Mouse (Mus musculus) E14TG2a.4 (cell line): ENCODE measurements around the gene Madd.

ENCODE experiments used
- H3K27me3 ChIP-seq: 2 replicates; pipeline ENCODE4 v1.6.1; 2014; ENCODE audit warnings: low read length, control low read depth; ENCODE audit not compliant: insufficient read depth
- H3K36me3 ChIP-seq: 2 replicates; pipeline ENCODE4 v1.6.1; 2014; ENCODE audit warnings: low read length, control low read depth; ENCODE audit not compliant: insufficient read depth
- H3K4me1 ChIP-seq: replicated peaks from 2 replicates; pipeline ENCODE4 v1.6.1; 2014; ENCODE audit warnings: low read depth, low read length, control low read depth
- H3K4me3 ChIP-seq: replicated peaks from 2 replicates; pipeline ENCODE4 v1.5.1; 2014; ENCODE audit warnings: mild to moderate bottlenecking, low read length
- H3K9me3 ChIP-seq: 2 replicates; pipeline ENCODE4 v1.6.1; 2014; ENCODE audit warnings: low read length, control low read depth
- CTCF ChIP-seq: conservative IDR thresholded peaks from 2 replicates; pipeline ENCODE4 v1.5.1; 2014; ENCODE audit warnings: low read length
- NANOG ChIP-seq: IDR thresholded peaks from 2 replicates; pipeline ENCODE4 v1.6.1; 2014; ENCODE audit warnings: borderline replicate concordance, low read length, mixed read lengths
- POU5F1 ChIP-seq: IDR thresholded peaks from 2 replicates; pipeline ENCODE4 v1.6.1; 2014; ENCODE audit warnings: low read length, borderline replicate concordance

Madd gene

GRCm38 (mm10) chr2:91183711-91184405, at the start of gene Madd:
Gene Madd, minus strand, starts transcription at chr2:91183837.
- Histone ChIP-seq H3K27me3 (peaks cover 20% of the 10 kb centered on the region), H3K9me3 (no peaks in the 10 kb centered on the region), H3K36me3 (no peaks in the 10 kb centered on the region), H3K4me3 (peak within 1 kb of the TSS; percentile 98), H3K4me1 (peaks cover 19% of the 10 kb centered on the region)
- TF ChIP-seq POU5F1 (no peak), CTCF (no peak), NANOG (no peak)

GRCm38 (mm10) chr2:91229735-91230134, 46.1 kb upstream of the Madd start:
- no peak overlapping the region for H3K4me3 ChIP-seq
- peaks cover 16% of the 10 kb centered on the region for H3K36me3 ChIP-seq
- H3K27me3 ChIP-seq = no peaks in the 10 kb centered on the region
- no peaks in the 10 kb centered on the region for H3K9me3 ChIP-seq
- TF ChIP-seq CTCF = no peak
- TF ChIP-seq NANOG = no peak
- no peak for TF ChIP-seq POU5F1
- no peaks in the 10 kb centered on the region for H3K4me1 ChIP-seq

GRCm38 (mm10) chr2:91223614-91224013, 40.0 kb upstream of the Madd start:
- Histone ChIP-seq H3K27me3 (no peaks in the 10 kb centered on the region), H3K9me3 (no peaks in the 10 kb centered on the region), H3K36me3 (no peaks in the 10 kb centered on the region), H3K4me1 (peaks cover 9% of the 10 kb centered on the region; the same call in 1 of the 2 replicates), H3K4me3 (no peak overlapping the region)
- TF ChIP-seq NANOG = no peak
- no peak for TF ChIP-seq CTCF
- TF ChIP-seq POU5F1 = no peak

- no peaks in the 10 kb centered on the region for H3K27me3 ChIP-seq
- H3K4me3 ChIP-seq = no peak overlapping the region
- H3K9me3 ChIP-seq = no peaks in the 10 kb centered on the region
- peaks cover 16% of the 10 kb centered on the region for H3K4me1 ChIP-seq
- H3K36me3 ChIP-seq = peaks cover 15% of the 10 kb centered on the region
- TF ChIP-seq CTCF (no peak), POU5F1 (no peak), NANOG (no peak)
Observed at GRCm38 (mm10) chr2:91220501-91220900, 36.9 kb upstream of the Madd start.

- H3K36me3 ChIP-seq = peaks cover 44% of the 10 kb centered on the region
- H3K4me1 ChIP-seq = peaks cover 16% of the 10 kb centered on the region
- no peaks in the 10 kb centered on the region for H3K27me3 ChIP-seq
- TF ChIP-seq NANOG (no peak), CTCF (no peak), POU5F1 (no peak)
- no peaks in the 10 kb centered on the region for H3K9me3 ChIP-seq
- no peak overlapping the region for H3K4me3 ChIP-seq
Observed at GRCm38 (mm10) chr2:91217032-91217431, 33.4 kb upstream of the Madd start.

GRCm38 (mm10) chr2:91213311-91213710, 29.7 kb upstream of the Madd start:
- no peaks in the 10 kb centered on the region for H3K9me3 ChIP-seq
- TF ChIP-seq CTCF = no peak
- TF ChIP-seq NANOG = no peak
- TF ChIP-seq POU5F1 = no peak
- no peak overlapping the region for H3K4me3 ChIP-seq
- peaks cover 80% of the 10 kb centered on the region for H3K36me3 ChIP-seq
- H3K27me3 ChIP-seq = no peaks in the 10 kb centered on the region
- peaks cover 15% of the 10 kb centered on the region for H3K4me1 ChIP-seq

GRCm38 (mm10) chr2:91206254-91206775, 22.7 kb upstream of the Madd start:
- no peaks in the 10 kb centered on the region for H3K27me3 ChIP-seq
- H3K36me3 ChIP-seq = peaks cover 72% of the 10 kb centered on the region
- no peaks in the 10 kb centered on the region for H3K9me3 ChIP-seq
- peaks cover 30% of the 10 kb centered on the region for H3K4me1 ChIP-seq
- TF ChIP-seq CTCF (no peak), POU5F1 (no peak), NANOG (no peak)
- H3K4me3 ChIP-seq = no peak overlapping the region

- no peaks in the 10 kb centered on the region for H3K27me3 ChIP-seq
- H3K4me1 ChIP-seq = peaks cover 22% of the 10 kb centered on the region
- no peaks in the 10 kb centered on the region for H3K9me3 ChIP-seq
- TF ChIP-seq POU5F1 (no peak), CTCF (no peak)
- H3K36me3 ChIP-seq = peaks cover 42% of the 10 kb centered on the region
- H3K4me3 ChIP-seq = peak overlapping the region; percentile 90
Observed at GRCm38 (mm10) chr2:91202972-91203656, 19.5 kb upstream of the Madd start.
